7 mouse cellular contexts compared by ENCODE assay signal in genomic region chr16:36828820-36829219, GRCm38 (mm10). TPM values are rescaled to one million over a fixed set of nuclear protein-coding genes. Genes with fewer than 3 reads are reported as not detected.
DNase-seq lines count a peak whose midpoint lies in the region; ATAC-seq and TF ChIP-seq lines count a peak whose summit lies in the region.

No protein-coding gene starts in this region.

- no peaks in the 10 kb centered on the region for H3K27me3 ChIP-seq in lung, postnatal 0 days (replicated peaks; ENCODE audit: insufficient read depth, low read length)
- H3K27me3 ChIP-seq in embryonic facial prominence, embryonic 10.5 days (replicated peaks; ENCODE audit: low read depth, poor library complexity, severe bottlenecking): peaks cover 18% of the 10 kb centered on the region
- 0 out of 2 replicates have a peak, but pooled peaks cover 4% of the 10 kb centered on the region for H3K27me3 ChIP-seq in hindbrain, embryonic 15.5 days
- no peaks in the 10 kb centered on the region for H3K27me3 ChIP-seq in myocyte (ENCODE audit: control insufficient read depth, insufficient read depth, insufficient read length)

- 9% methylated on average over 11 of the region's 11 CpGs for WGBS in lung, postnatal 0 days
- 5% methylated on average over 11 of the region's 11 CpGs for WGBS in embryonic facial prominence, embryonic 10.5 days
- WGBS in hindbrain, embryonic 15.5 days: 2% methylated on average over 11 of the region's 11 CpGs

- peak overlapping the region; percentile 37 for H3ac ChIP-seq in myocyte (ENCODE audit: control insufficient read depth, insufficient read length)

- H3K9ac ChIP-seq in lung, postnatal 0 days (replicated peaks; ENCODE audit: low read depth): peak overlapping the region; percentile 77
- peak overlapping the region; percentile 64 for H3K9ac ChIP-seq in hindbrain, embryonic 15.5 days

- no peaks in the 10 kb centered on the region for H3K4me1 ChIP-seq in lung, postnatal 0 days (ENCODE audit: insufficient read depth, low read depth, low read length)
- H3K4me1 ChIP-seq in embryonic facial prominence, embryonic 10.5 days: peaks cover 14% of the 10 kb centered on the region
- peaks cover 16% of the 10 kb centered on the region for H3K4me1 ChIP-seq in hindbrain, embryonic 15.5 days (replicated peaks)

- H3K79me2 ChIP-seq in myocyte (ENCODE audit: control insufficient read depth, insufficient read depth): peaks cover 10% of the 10 kb centered on the region

- no peaks in the 10 kb centered on the region for H3K9me3 ChIP-seq in lung, postnatal 0 days (ENCODE audit: low read length)
- no peaks in the 10 kb centered on the region for H3K9me3 ChIP-seq in embryonic facial prominence, embryonic 10.5 days
- H3K9me3 ChIP-seq in hindbrain, embryonic 15.5 days: no peaks in the 10 kb centered on the region

- H3K4me2 ChIP-seq in lung, postnatal 0 days (replicated peaks; ENCODE audit: low read depth, low read length): peak overlapping the region; percentile 92
- H3K4me2 ChIP-seq in hindbrain, embryonic 15.5 days: peak overlapping the region; percentile 83
- H3K4me2 ChIP-seq in myocyte (ENCODE audit: low read depth): peak overlapping the region; percentile 78

- no peak for DNase-seq in lung, postnatal 0 days (ENCODE audit: low spot score)
- no peak for DNase-seq in lung, postnatal 4 days
- no peak for DNase-seq in embryonic facial prominence, embryonic 10.5 days (ENCODE audit: low spot score)
- DNase-seq in thymus, postnatal 14 days: no peak
- DNase-seq in ovary, postnatal 36 days (ENCODE audit: low spot score): no peak

- H3K4me3 ChIP-seq in lung, postnatal 0 days (ENCODE audit: low read depth, low read length): peak overlapping the region; percentile 95
- peak overlapping the region; percentile 90 for H3K4me3 ChIP-seq in embryonic facial prominence, embryonic 10.5 days
- H3K4me3 ChIP-seq in hindbrain, embryonic 15.5 days: peak overlapping the region; percentile 55
- peak overlapping the region; percentile 59 for H3K4me3 ChIP-seq in myocyte

- ATAC-seq in lung, postnatal 0 days: no peak
- 0 out of 2 replicates have a peak, but pooled peaks have one; percentile 31 for ATAC-seq in hindbrain, embryonic 15.5 days (ENCODE audit: low FRiP score, low read depth)

- no peak overlapping the region for H3K27ac ChIP-seq in lung, postnatal 0 days (ENCODE audit: low read length)
- peak overlapping the region; percentile 97 for H3K27ac ChIP-seq in embryonic facial prominence, embryonic 10.5 days (replicated peaks)
- H3K27ac ChIP-seq in hindbrain, embryonic 15.5 days (replicated peaks): no peak overlapping the region

- no peaks in the 10 kb centered on the region for H3K36me3 ChIP-seq in lung, postnatal 0 days (ENCODE audit: insufficient read depth, low read length)
- peaks cover 26% of the 10 kb centered on the region for H3K36me3 ChIP-seq in embryonic facial prominence, embryonic 10.5 days (replicated peaks)
- H3K36me3 ChIP-seq in hindbrain, embryonic 15.5 days: no peaks in the 10 kb centered on the region
- H3K36me3 ChIP-seq in myocyte (ENCODE audit: control insufficient read depth, insufficient read depth): no peaks in the 10 kb centered on the region

- TF ChIP-seq EP300 in lung, postnatal 0 days (IDR thresholded peaks at IDR 0.05): no peak

- TF ChIP-seq CTCF in lung, postnatal 0 days (IDR thresholded peaks at IDR 0.05): no peak

- no peak for TF ChIP-seq POLR2A in myocyte (IDR thresholded peaks at IDR 0.05; ENCODE audit: insufficient read length, low read depth)

TF ChIP-seq in myocyte, 11 proteins besides CTCF, POLR2A, EP300 and RAD21:
- TF ChIP-seq E2F4 (IDR thresholded peaks at IDR 0.05; ENCODE audit: insufficient read depth): no peak
- TF ChIP-seq TCF3 (IDR thresholded peaks at IDR 0.05; ENCODE audit: insufficient read length, low read depth): no peak
- no peak for TF ChIP-seq MYOD1 (IDR thresholded peaks at IDR 0.05; ENCODE audit: control insufficient read depth in 1 of 3, insufficient read length in 2 of 3, low read depth in 2 of 3)
- no peak for TF ChIP-seq SRF (IDR thresholded peaks at IDR 0.05; ENCODE audit: control insufficient read depth, insufficient read length, low read depth)
- TF ChIP-seq MAX (IDR thresholded peaks at IDR 0.05; ENCODE audit: low read depth): no peak
- TF ChIP-seq REST (IDR thresholded peaks at IDR 0.05; ENCODE audit: insufficient read depth, insufficient read length): no peak
- TF ChIP-seq TCF12 (IDR thresholded peaks at IDR 0.05; ENCODE audit: insufficient read depth, poor library complexity, severe bottlenecking): no peak
- TF ChIP-seq USF1 (IDR thresholded peaks at IDR 0.05; ENCODE audit: low read depth): no peak
- TF ChIP-seq POLR2AphosphoS2 (IDR thresholded peaks at IDR 0.05; ENCODE audit: insufficient read length, low read depth): no peak
- TF ChIP-seq MYOG (IDR thresholded peaks at IDR 0.05; ENCODE audit: control insufficient read depth in 1 of 3, insufficient read depth in 1 of 3, insufficient read length in 2 of 3, low read depth in 2 of 3): no peak
- TF ChIP-seq CEBPB (IDR thresholded peaks at IDR 0.05; ENCODE audit: insufficient read depth, poor library complexity, severe bottlenecking): no peak
TF ChIP-seq in myocyte: peak in this region for 0.

RNA-seq across cellular contexts. Expression of gene Iqcb1, which starts 0.6 kb away (rescaled TPM):
- polyA plus RNA-seq in lung, postnatal 0 days (2015; fragmentation: Nextera tagmentation; extraction: Ambion mirVana): 11.8 and 13.1 TPM in 2 replicates
- 69.2 and 74.6 TPM in 2 replicates for polyA plus RNA-seq in embryonic facial prominence, embryonic 10.5 days (2016; fragmentation: Nextera tagmentation; extraction: Ambion mirVana)
- polyA plus RNA-seq in hindbrain, embryonic 15.5 days (2015; fragmentation: Nextera tagmentation; extraction: Ambion mirVana): 53.2 and 56.8 TPM in 2 replicates
- polyA plus RNA-seq in myocyte (2012; fragmentation: generic; extraction: Trizol): 3.2 TPM

RNA-seq across cellular contexts. Expression of gene Slc15a2, which starts 44.1 kb away (rescaled TPM):
- polyA plus RNA-seq in lung, postnatal 0 days (2015; fragmentation: Nextera tagmentation; extraction: Ambion mirVana): 57.3 and 75.1 TPM in 2 replicates
- polyA plus RNA-seq in embryonic facial prominence, embryonic 10.5 days (2016; fragmentation: Nextera tagmentation; extraction: Ambion mirVana): 2.0 and 3.0 TPM in 2 replicates
- 12.7 and 16.2 TPM in 2 replicates for polyA plus RNA-seq in hindbrain, embryonic 15.5 days (2015; fragmentation: Nextera tagmentation; extraction: Ambion mirVana)
- not detected for polyA plus RNA-seq in myocyte (2012; fragmentation: generic; extraction: Trizol)

RNA-seq across cellular contexts. Expression of gene Eaf2, which starts 46.0 kb away (rescaled TPM):
- polyA plus RNA-seq in lung, postnatal 0 days (2015; fragmentation: Nextera tagmentation; extraction: Ambion mirVana): 0.95 and 1.4 TPM in 2 replicates
- polyA plus RNA-seq in embryonic facial prominence, embryonic 10.5 days (2016; fragmentation: Nextera tagmentation; extraction: Ambion mirVana): 1.4 and 2.1 TPM in 2 replicates
- 0.52 and 0.54 TPM in 2 replicates for polyA plus RNA-seq in hindbrain, embryonic 15.5 days (2015; fragmentation: Nextera tagmentation; extraction: Ambion mirVana)
- 0.90 TPM for polyA plus RNA-seq in myocyte (2012; fragmentation: generic; extraction: Trizol)

RNA-seq across cellular contexts. Expression of gene Golgb1, which starts 46.1 kb away (rescaled TPM):
- polyA plus RNA-seq in lung, postnatal 0 days (2015; fragmentation: Nextera tagmentation; extraction: Ambion mirVana): 114 and 120 TPM in 2 replicates
- polyA plus RNA-seq in embryonic facial prominence, embryonic 10.5 days (2016; fragmentation: Nextera tagmentation; extraction: Ambion mirVana): 76.0 and 80.5 TPM in 2 replicates
- polyA plus RNA-seq in hindbrain, embryonic 15.5 days (2015; fragmentation: Nextera tagmentation; extraction: Ambion mirVana): 83.2 and 83.7 TPM in 2 replicates
- polyA plus RNA-seq in myocyte (2012; fragmentation: generic; extraction: Trizol): 14.3 TPM
